Mouse (Mus musculus): ENCODE results near the gene Meis2.

DNA sequence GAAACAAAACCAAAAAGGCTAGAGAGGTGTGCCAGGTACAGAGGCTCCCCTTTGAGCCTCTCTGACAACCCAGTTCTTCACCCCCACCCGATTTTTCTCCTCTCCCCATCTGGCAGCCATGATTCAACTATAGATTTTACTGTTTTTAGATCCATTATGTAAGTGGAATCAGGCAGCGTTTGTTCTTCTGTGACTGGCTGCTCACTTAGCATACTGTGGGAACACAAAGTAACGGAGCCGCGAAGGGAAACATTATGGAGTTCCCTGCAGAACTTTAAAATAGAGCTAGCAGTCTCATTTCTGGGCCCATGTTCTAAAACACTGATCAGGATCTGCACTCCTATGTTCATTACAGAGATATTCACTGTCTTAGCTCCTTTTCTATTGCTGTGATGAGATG is 243.3 kb downstream of the Meis2 start:
- TF ChIP-seq EP300 (IDR thresholded peaks at IDR 0.05; ENCODE audit: low read depth) (no peak), CTCF (IDR thresholded peaks at IDR 0.05; ENCODE audit: low read depth) (no peak)

Data from liver, embryonic 14.5 days (tissue).